Mouse (Mus musculus) small intestine, adult 2 months (tissue): ENCODE results near the gene Cdh13.

Experiments used
- CTCF ChIP-seq: fragments of 200-500 bp; IDR thresholded peaks from 2 replicates; pipeline ENCODE4 v1.5.1; 2012; ENCODE audit warnings: low read depth, mild to moderate bottlenecking, control low read depth, inconsistent platforms, low read length, moderate library complexity, mixed read lengths; ENCODE audit not compliant: insufficient replicate concordance, insufficient read length; ENCODE audit errors: extremely low read depth
- POLR2A ChIP-seq: fragments of 200-500 bp; IDR thresholded peaks from 2 replicates; pipeline ENCODE4 v1.6.1; 2012; ENCODE audit warnings: low read depth, mild to moderate bottlenecking, control low read depth, inconsistent platforms, low read length, moderate library complexity

GRCm38 (mm10) chr8:118838801-118839200 is 555.3 kb downstream of the Cdh13 start:
- TF ChIP-seq POLR2A (no peak), CTCF (no peak)
